Mouse (Mus musculus) cerebellum, adult 2 months (tissue): ENCODE results near the gene Guca1a.

Experiments used
- CTCF ChIP-seq: fragments of 200-500 bp; IDR thresholded peaks from 2 replicates; pipeline ENCODE4 v1.5.1; 2011; ENCODE audit warnings: low read depth, mild to moderate bottlenecking, control low read depth, low read length, moderate library complexity, borderline replicate concordance; ENCODE audit not compliant: insufficient read depth
- POLR2A ChIP-seq: fragments of 200-500 bp; IDR thresholded peaks from 2 replicates; pipeline ENCODE4 v1.6.1; 2011; ENCODE audit warnings: low read length, control low read depth, borderline replicate concordance; ENCODE audit not compliant: insufficient read depth

GRCm38 (mm10) chr17:47436907-47437547 lies 36.6 kb upstream of the Guca1a start, which contains the start of gene 1700001C19Rik:
- TF ChIP-seq CTCF (no peak), POLR2A (no peak)
